Mouse (Mus musculus) small intestine, adult 2 months (tissue): ENCODE data around the gene Gpsm2. TPM values are rescaled to one million over a fixed set of nuclear protein-coding genes. Genes with fewer than 3 reads are reported as not detected.

Source experiments
- H3K27ac ChIP-seq: fragments of 200-500 bp; 2 replicates; pipeline ENCODE4 v1.5.1; 2012; ENCODE audit warnings: low read depth, low read length, control low read depth, inconsistent platforms; ENCODE audit not compliant: insufficient read depth
- H3K27me3 ChIP-seq: fragments of 200-500 bp; 2 replicates; pipeline ENCODE4 v1.6.1; 2012; ENCODE audit warnings: mild to moderate bottlenecking, moderate library complexity, low read length, inconsistent platforms; ENCODE audit not compliant: control insufficient read depth, insufficient read depth
- H3K36me3 ChIP-seq: fragments of 200-500 bp; 2 replicates; pipeline ENCODE4 v1.6.1; 2012; ENCODE audit warnings: mild to moderate bottlenecking, low read length, control low read depth, inconsistent platforms; ENCODE audit not compliant: control insufficient read depth, insufficient read depth
- H3K4me1 ChIP-seq: fragments of 200-500 bp; 2 replicates; pipeline ENCODE4 v1.6.1; 2012; ENCODE audit warnings: low read length, inconsistent platforms, mixed read lengths; ENCODE audit not compliant: control insufficient read depth, insufficient read depth, insufficient read length
- H3K4me3 ChIP-seq: fragments of 200-500 bp; 2 replicates; pipeline ENCODE4 v1.5.1; 2012; ENCODE audit warnings: low read depth, mild to moderate bottlenecking, control low read depth, inconsistent platforms, low read length, moderate library complexity
- CTCF ChIP-seq: fragments of 200-500 bp; IDR thresholded peaks from 2 replicates; pipeline ENCODE4 v1.5.1; 2012; ENCODE audit warnings: low read depth, mild to moderate bottlenecking, control low read depth, inconsistent platforms, low read length, moderate library complexity, mixed read lengths; ENCODE audit not compliant: insufficient replicate concordance, insufficient read length; ENCODE audit errors: extremely low read depth
- POLR2A ChIP-seq: fragments of 200-500 bp; IDR thresholded peaks from 2 replicates; pipeline ENCODE4 v1.6.1; 2012; ENCODE audit warnings: low read depth, mild to moderate bottlenecking, control low read depth, inconsistent platforms, low read length, moderate library complexity
- whole genome bisulfite sequencing: fragments of 180-500 bp; shearing (Covaris S2); methylation state at CpG from one replicate; pipeline ENCODE4 v1.1.7; 2018; 5-methylcytosine and 5-hydroxymethylcytosine counted together
- polyA plus RNA-seq: library from polyadenylated mRNA; depleted of rRNA; stranded (reverse); fragments of >200 nt; gene quantifications from 2 replicates; pipeline ENCODE4 v1.2.3, GENCODE M21; 2012

The Gpsm2 gene
- polyA plus RNA-seq, 1 experiment, result 8.7 TPM

- no peak for TF ChIP-seq POLR2A
- no peak for TF ChIP-seq CTCF
- 38% methylated on average over 2 of the region's 2 CpGs for WGBS
- H3K27ac ChIP-seq, result no peak overlapping the region
- H3K4me3 ChIP-seq, result no peak overlapping the region
- H3K4me1 ChIP-seq, result peaks cover 15% of the 10 kb centered on the region
- H3K27me3 ChIP-seq, result no peaks in the 10 kb centered on the region
- no peaks in the 10 kb centered on the region for H3K36me3 ChIP-seq
Observed at GRCm38 (mm10) chr3:108763691-108764090, 41.6 kb upstream of the Gpsm2 start.

- Histone ChIP-seq H3K4me3 (no peak overlapping the region), H3K4me1 (peaks cover 15% of the 10 kb centered on the region), H3K27ac (no peak overlapping the region), H3K36me3 (no peaks in the 10 kb centered on the region), H3K27me3 (no peaks in the 10 kb centered on the region)
- 74% methylated on average over 7 of the region's 7 CpGs for WGBS
- no peak for TF ChIP-seq POLR2A
- no peak for TF ChIP-seq CTCF
Observed at GRCm38 (mm10) chr3:108762597-108763111, 40.5 kb upstream of the Gpsm2 start.

GRCm38 (mm10) chr3:108759566-108760420, 37.7 kb upstream of the Gpsm2 start:
- H3K4me3 ChIP-seq, result no peak overlapping the region
- no peak for TF ChIP-seq CTCF
- TF ChIP-seq POLR2A, result no peak
- no peaks in the 10 kb centered on the region for H3K27me3 ChIP-seq
- H3K4me1 ChIP-seq, result peaks cover 9% of the 10 kb centered on the region; the same call in 1 of the 2 replicates
- no peak overlapping the region for H3K27ac ChIP-seq
- H3K36me3 ChIP-seq, result no peaks in the 10 kb centered on the region
- 70% methylated on average over 11 of the region's 11 CpGs for WGBS

GRCm38 (mm10) chr3:108757570-108757969, 35.5 kb upstream of the Gpsm2 start:
- no peak overlapping the region for H3K4me3 ChIP-seq
- H3K36me3 ChIP-seq, result no peaks in the 10 kb centered on the region
- TF ChIP-seq CTCF, result no peak
- no peak for TF ChIP-seq POLR2A
- no peaks in the 10 kb centered on the region for H3K27me3 ChIP-seq
- H3K4me1 ChIP-seq, result peaks cover 7% of the 10 kb centered on the region; the same call in 1 of the 2 replicates
- WGBS, result 47% methylated on average over 9 of the region's 9 CpGs
- no peak overlapping the region for H3K27ac ChIP-seq

GRCm38 (mm10) chr3:108756131-108756530, 34.0 kb upstream of the Gpsm2 start:
- H3K27ac ChIP-seq, result no peak overlapping the region
- H3K4me1 ChIP-seq, result peaks cover 5% of the 10 kb centered on the region; the same call in 1 of the 2 replicates
- H3K4me3 ChIP-seq, result no peak overlapping the region
- 65% methylated on average over 1 of the region's 1 CpGs for WGBS
- no peaks in the 10 kb centered on the region for H3K27me3 ChIP-seq
- H3K36me3 ChIP-seq, result no peaks in the 10 kb centered on the region
- no peak for TF ChIP-seq CTCF

GRCm38 (mm10) chr3:108755542-108755941, 33.4 kb upstream of the Gpsm2 start:
- 81% methylated on average over 2 of the region's 2 CpGs for WGBS
- H3K4me3 ChIP-seq, result no peak overlapping the region
- H3K27ac ChIP-seq, result no peak overlapping the region
- no peaks in the 10 kb centered on the region for H3K27me3 ChIP-seq
- H3K4me1 ChIP-seq, result peaks cover 5% of the 10 kb centered on the region; the same call in 1 of the 2 replicates
- TF ChIP-seq CTCF (no peak), POLR2A (no peak)
- H3K36me3 ChIP-seq, result no peaks in the 10 kb centered on the region

GRCm38 (mm10) chr3:108754541-108754940, 32.4 kb upstream of the Gpsm2 start:
- TF ChIP-seq POLR2A (no peak), CTCF (no peak)
- 15% methylated on average over 1 of the region's 1 CpGs for WGBS

GRCm38 (mm10) chr3:108751691-108752090, 29.6 kb upstream of the Gpsm2 start:
- H3K27ac ChIP-seq, result no peak overlapping the region
- H3K4me1 ChIP-seq, result no peaks in the 10 kb centered on the region
- WGBS, result 63% methylated on average over 6 of the region's 6 CpGs
- no peak for TF ChIP-seq POLR2A
- no peak for TF ChIP-seq CTCF
- H3K27me3 ChIP-seq, result no peaks in the 10 kb centered on the region
- no peak overlapping the region for H3K4me3 ChIP-seq
- H3K36me3 ChIP-seq, result no peaks in the 10 kb centered on the region

More at GRCm38 (mm10) chr3:108754541-108754940, 32.4 kb upstream of the Gpsm2 start:
- H3K4me1 ChIP-seq, result peaks cover 5% of the 10 kb centered on the region; the same call in 1 of the 2 replicates
- H3K4me3 ChIP-seq, result no peak overlapping the region
- H3K27me3 ChIP-seq, result no peaks in the 10 kb centered on the region
- no peak overlapping the region for H3K27ac ChIP-seq
- H3K36me3 ChIP-seq, result no peaks in the 10 kb centered on the region
